Mouse (Mus musculus) spleen, adult 2 months (tissue): ENCODE results near the gene Srpk2.

Experiments
- CTCF ChIP-seq: fragments of 200-500 bp; IDR thresholded peaks from 2 replicates; pipeline ENCODE4 v1.5.1; 2011; ENCODE audit warnings: mild to moderate bottlenecking, inconsistent platforms; ENCODE audit not compliant: insufficient read depth, insufficient read length, insufficient replicate concordance; ENCODE audit errors: extremely low read depth
- POLR2A ChIP-seq: fragments of 200-500 bp; IDR thresholded peaks from 2 replicates; pipeline ENCODE4 v1.6.1; 2011; ENCODE audit warnings: low read depth, low read length, inconsistent platforms

GRCm38 (mm10) chr5:23513468-23513867 lies 170.9 kb downstream of the Srpk2 start:
- TF ChIP-seq CTCF (no peak), POLR2A (no peak)
